Mouse (Mus musculus) cortical plate, adult 2 months (tissue): Measurements from ENCODE around the gene Plekhg2. TPM values are rescaled to one million over a fixed set of nuclear protein-coding genes. Genes with fewer than 3 reads are reported as not detected.
"Not testable (repeated sequence)": the region's sequence is repeated elsewhere in the genome, so short reads cannot be mapped to it uniquely, and the experiment has no call there.

ENCODE experiments used
- H3K27ac ChIP-seq: fragments of 200-500 bp; 2 replicates; pipeline ENCODE4 v1.5.1; 2012; ENCODE audit warnings: low read length, control low read depth, inconsistent platforms; ENCODE audit not compliant: insufficient read depth
- H3K4me1 ChIP-seq: fragments of 200-500 bp; 2 replicates; pipeline ENCODE4 v1.6.1; 2011; ENCODE audit warnings: low read length; ENCODE audit not compliant: control insufficient read depth, insufficient read depth
- H3K4me3 ChIP-seq: fragments of 200-500 bp; 2 replicates; pipeline ENCODE4 v1.5.1; 2011; ENCODE audit warnings: mild to moderate bottlenecking, low read length, control low read depth; ENCODE audit not compliant: insufficient read depth
- CTCF ChIP-seq: fragments of 200-500 bp; IDR thresholded peaks from 2 replicates; pipeline ENCODE4 v1.5.1; 2011; ENCODE audit warnings: mild to moderate bottlenecking, control low read depth, low read length; ENCODE audit not compliant: insufficient read depth; ENCODE audit errors: extremely low read depth
- POLR2A ChIP-seq: fragments of 200-500 bp; IDR thresholded peaks from 2 replicates; pipeline ENCODE4 v1.6.1; 2011; ENCODE audit warnings: mild to moderate bottlenecking, low read length, control low read depth; ENCODE audit not compliant: insufficient read depth; ENCODE audit errors: extremely low read depth
- polyA plus RNA-seq: library from polyadenylated mRNA; depleted of rRNA; stranded (reverse); fragments of >200 nt; gene quantifications from 2 replicates; pipeline ENCODE4 v1.2.3, GENCODE M21; 2012

The Plekhg2 gene
- polyA plus RNA-seq, 1 experiment = 4.2 TPM

DNA sequence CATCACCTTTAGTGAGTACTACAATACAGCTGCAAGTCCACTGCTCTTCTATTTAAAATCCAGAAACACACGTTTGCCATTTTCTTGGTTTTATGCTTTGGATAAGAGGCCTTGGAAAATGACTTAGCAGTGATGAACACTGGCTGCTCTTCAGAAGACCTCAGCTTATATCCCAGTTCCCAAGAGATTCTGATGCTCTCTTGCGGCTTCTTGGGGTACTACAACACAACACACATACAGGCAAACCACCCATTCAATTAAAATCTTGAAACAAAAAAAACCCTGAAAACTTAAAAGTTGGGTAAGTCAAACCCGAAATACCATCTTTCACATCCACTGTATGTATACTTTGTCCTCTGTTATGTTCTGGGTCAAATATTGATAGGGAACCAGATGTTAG lies 25.6 kb upstream of the Plekhg2 start:
- Histone ChIP-seq H3K27ac (no peak overlapping the region), H3K4me3 (no peak overlapping the region), H3K4me1 (no peaks in the 10 kb centered on the region)
- TF ChIP-seq CTCF (no peak; the same call in 1 of the 2 replicates), POLR2A (no peak)

DNA sequence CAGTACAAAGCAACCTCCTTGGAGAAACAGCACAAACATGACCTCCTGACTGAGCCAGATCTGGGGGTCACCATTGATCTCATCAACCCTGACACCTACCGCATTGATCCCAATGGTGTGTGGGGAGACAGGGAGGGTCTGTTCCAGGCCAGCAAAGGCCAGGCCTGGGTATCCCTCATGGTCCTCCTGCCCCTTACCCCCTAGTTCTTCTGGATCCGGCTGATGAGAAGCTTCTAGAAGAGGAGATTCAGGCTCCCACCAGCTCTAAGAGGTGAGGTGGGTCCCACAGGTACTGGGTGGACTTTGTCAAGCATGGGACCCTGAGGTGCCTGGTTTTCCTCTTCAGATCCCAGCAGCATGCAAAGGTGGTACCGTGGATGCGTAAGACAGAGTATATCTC lies 23.0 kb upstream of the Plekhg2 start:
- H3K4me3 ChIP-seq = no peak overlapping the region
- TF ChIP-seq POLR2A (no peak), CTCF (no peak)
- H3K4me1 ChIP-seq = no peaks in the 10 kb centered on the region
- no peak overlapping the region for H3K27ac ChIP-seq

DNA sequence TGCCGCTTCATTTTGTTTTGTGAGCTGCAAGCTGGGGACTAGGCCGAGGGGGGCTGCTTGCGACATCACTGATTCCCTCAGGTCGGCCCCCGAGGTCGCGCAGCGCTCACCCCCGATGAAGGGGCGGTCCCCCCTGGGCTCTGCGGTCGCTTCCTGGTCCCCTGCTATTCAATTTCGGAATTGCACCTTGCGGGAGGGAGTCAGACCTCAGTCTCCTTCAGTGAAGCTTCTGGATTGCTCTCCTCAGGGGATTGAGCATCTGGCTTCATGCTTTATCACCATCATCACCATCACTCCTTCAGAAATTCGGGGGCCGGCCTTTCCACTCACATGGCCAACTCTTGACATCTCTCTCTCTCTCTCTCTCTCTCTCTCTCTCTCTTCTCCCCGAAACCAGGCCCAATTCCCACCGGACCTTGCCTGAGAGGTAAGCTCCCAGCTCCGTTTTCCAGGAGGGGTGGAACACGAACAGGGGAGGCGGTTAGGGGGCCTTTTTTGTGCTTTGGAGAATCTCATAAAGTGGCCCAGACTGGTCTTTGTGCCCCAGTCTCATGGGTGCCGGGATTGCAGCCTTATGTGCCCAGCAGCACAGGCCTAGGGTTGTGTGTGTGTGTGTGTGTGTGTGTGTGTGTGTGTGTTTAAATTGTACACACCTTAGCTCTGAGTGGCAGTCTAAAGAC lies 21.0 kb upstream of the Plekhg2 start:
- peak overlapping the region; percentile 55 for H3K4me3 ChIP-seq
- peak overlapping the region; percentile 10; the same call in 1 of the 2 replicates for H3K27ac ChIP-seq
- no peak for TF ChIP-seq CTCF
- no peak for TF ChIP-seq POLR2A
- no peaks in the 10 kb centered on the region for H3K4me1 ChIP-seq

DNA sequence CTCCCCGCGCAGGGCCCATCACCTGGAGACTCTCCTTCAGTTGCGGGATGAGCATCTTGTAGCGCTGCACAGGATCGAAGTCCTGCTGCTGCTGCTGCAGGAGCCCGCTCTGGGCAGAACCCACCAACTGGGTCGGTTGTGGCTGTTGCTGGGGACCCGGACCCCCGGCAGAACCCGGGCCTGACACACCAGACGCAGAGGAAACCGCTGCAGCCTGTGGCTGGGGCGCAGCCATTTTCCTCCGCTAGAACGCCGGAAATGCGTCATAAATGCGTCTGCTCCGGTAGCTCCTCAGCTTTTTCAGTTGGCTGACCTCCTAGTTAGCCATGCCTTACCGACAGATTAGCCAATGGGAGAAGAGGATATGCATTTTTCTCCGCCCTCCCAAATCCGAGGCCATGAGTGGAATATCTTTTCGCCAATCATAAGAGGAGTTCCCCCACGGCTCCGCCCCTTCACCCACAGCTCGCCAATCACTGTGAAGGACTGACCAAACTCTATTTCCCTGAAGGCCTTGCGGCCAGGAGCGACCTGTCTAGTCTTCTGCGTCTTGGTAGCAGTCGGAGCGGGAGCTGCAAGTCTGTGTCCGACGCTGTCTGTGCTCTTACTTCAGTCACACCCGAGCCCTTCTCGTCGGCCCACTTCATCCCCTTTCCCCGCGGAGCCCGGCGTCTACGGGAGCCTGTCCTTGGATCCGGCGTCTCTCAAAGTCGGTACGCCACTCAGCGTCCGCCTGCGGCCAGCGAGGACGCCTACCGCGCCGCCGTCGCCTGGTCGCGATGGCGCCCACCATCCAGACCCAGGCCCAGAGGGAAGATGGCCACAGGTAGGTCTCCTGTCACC lies 20.3 kb upstream of the Plekhg2 start, which contains the start of the genes Med29 and Paf1:
Med29 (minus strand) TSS at position 280 of the 843 bp plus-strand sequence.
Paf1 (plus strand) TSS at position 523 of the 843 bp plus-strand sequence.
- peak within 1 kb of the TSS; percentile 55 for H3K4me3 ChIP-seq
- peak within 1 kb of the TSS; percentile 10; the same call in 1 of the 2 replicates for H3K27ac ChIP-seq
- peak; percentile 100 for TF ChIP-seq POLR2A
- no peak for TF ChIP-seq CTCF
- H3K4me1 ChIP-seq = no peaks in the 10 kb centered on the region

DNA sequence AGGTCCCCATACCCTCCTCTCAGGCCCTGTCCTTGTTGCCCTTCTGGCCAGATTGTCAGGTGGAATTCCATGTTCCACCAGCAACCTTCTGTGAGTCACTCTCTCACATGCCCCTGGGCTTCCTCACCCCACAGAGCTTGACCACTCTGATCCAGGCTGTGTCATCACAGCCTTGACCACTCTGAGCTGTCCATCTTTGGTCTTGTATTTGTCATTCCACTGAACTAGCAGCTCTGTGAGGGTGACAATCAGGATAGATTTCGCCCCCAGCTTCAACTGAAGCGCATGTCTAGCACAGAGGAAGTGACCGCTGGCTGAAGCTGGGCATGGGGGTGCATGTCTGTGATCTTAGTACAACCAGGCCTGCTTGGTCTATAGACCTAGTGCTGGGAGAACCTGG lies 17.9 kb upstream of the Plekhg2 start:
- H3K4me1 ChIP-seq = no peaks in the 10 kb centered on the region
- TF ChIP-seq POLR2A (no peak), CTCF (no peak)
- H3K27ac ChIP-seq = no peak overlapping the region
- H3K4me3 ChIP-seq = no peak overlapping the region

DNA sequence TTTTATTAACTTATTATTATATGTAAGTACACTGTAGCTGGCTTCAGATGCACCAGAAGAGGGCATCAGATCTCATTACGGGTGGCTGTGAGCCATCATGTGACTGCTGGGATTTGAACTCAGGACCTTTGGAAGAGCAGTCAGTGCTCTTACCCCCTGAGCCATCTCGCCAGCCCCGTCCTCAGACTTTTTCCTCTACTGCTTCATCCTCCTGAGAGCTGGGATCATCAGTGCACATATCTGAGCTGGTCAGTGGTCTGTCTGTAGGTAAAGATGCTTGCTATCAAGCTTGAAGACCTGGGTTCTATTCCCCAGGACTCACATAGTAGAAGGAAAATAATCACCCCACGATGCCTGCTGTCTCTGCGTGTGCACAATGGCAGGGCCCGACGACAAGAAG lies 15.0 kb upstream of the Plekhg2 start:
- H3K4me3 ChIP-seq, H3K27ac ChIP-seq, H3K4me1 ChIP-seq: not testable (repeated sequence)

DNA sequence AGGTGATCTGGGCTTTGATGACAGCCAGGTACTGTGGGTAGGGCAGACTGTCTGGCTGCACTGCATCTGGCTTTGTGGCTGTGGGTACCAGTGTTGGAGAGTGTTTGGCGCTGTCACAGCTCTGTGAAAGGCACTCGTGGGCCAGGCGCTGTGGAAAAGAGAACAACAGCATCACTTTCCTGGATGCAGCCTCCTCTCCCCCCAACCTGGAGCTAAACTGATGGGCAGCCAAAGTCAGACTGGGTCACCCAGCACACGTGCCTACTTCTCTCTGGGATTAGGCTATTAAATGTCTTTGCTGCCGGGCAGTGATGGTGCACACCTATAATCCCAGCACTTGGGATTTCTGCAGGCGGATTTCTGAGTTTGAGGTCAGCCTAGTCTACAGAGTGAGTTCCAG lies 14.5 kb upstream of the Plekhg2 start:
- not testable (repeated sequence) for H3K4me1 ChIP-seq, H3K4me3 ChIP-seq, H3K27ac ChIP-seq

DNA sequence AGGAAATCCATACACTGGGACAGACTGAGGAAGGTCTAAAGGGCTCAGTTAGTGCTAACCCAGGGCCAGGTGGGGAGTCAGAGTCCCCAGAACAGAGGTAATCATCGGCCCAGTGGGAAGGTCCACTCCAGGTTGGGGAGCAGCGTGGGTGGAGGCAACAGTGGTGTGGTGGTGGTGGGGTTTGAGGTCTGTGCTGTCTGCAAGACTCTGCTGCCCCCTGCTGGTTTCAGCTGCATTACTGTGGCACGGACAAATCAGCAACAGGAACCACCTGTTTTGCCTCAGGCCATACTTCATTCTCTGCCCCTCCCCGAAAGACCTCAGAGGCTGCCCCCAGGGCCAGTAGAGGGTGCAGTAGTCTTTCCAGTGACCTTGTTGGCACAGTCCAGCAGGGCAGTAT lies 14.1 kb upstream of the Plekhg2 start:
- Histone ChIP-seq H3K27ac (no peak overlapping the region), H3K4me3 (no peak overlapping the region), H3K4me1 (peaks cover 5% of the 10 kb centered on the region)
- TF ChIP-seq POLR2A = no peak
- peak; percentile 88 for TF ChIP-seq CTCF

DNA sequence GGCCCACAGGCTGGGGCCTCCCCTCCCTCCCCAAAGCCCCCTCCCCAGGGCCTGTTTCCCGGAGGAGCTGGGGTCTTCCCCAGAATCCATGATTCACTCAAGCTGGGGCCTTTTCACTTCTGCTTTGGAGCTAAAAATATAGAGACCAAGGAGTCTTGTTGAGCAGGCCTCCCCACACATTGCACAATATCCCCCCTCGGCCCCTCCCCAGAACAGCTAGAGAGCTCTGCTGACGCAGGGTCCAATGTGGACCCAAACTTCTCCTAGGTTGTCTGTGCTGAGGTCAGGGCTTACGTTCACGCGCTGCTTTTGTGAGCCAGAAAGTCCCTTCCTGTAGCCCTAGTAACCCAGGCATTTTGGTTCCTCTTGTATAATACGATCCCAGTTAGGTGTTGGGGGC lies 13.6 kb upstream of the Plekhg2 start:
- Histone ChIP-seq H3K4me3 (no peak overlapping the region), H3K27ac (no peak overlapping the region), H3K4me1 (peaks cover 5% of the 10 kb centered on the region)
- no peak for TF ChIP-seq CTCF
- TF ChIP-seq POLR2A = no peak

DNA sequence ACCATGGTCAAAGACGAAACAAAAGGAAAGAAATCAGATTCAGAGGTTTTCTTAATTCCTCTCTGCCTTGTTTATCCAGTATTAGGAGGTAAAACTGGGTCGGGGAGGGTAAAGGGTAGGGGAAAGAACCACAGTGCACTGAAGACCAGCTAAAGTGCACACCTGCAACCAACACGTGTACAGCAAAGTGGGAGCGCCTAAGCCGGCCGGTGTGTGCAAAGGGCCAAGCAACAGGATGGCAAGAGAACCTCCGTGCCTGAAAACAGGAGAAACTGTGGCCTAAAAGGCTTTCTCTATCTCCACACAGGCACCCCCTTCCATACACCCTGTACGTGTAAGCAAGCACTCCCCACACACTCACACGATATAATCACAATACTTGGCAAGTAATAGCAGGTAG lies 12.8 kb upstream of the Plekhg2 start:
- no peak for TF ChIP-seq CTCF
- no peak overlapping the region for H3K27ac ChIP-seq

More for the DNA sequence above, 12.8 kb upstream of the Plekhg2 start:
- Histone ChIP-seq H3K4me3 (no peak overlapping the region), H3K4me1 (peaks cover 5% of the 10 kb centered on the region)
